Mouse (Mus musculus): ENCODE measurements around the gene Sept1.

Gene Sept1

GRCm38 (mm10) chr7:127218670-127219069 lies 14.3 kb downstream of the Sept1 start:
- peak; percentile 63 for DNase-seq (ENCODE audit: low spot score)

GRCm38 (mm10) chr7:127217901-127218642 lies 14.9 kb downstream of the Sept1 start:
- no peak for DNase-seq (ENCODE audit: low spot score)

- no peak for DNase-seq (ENCODE audit: low spot score)
These were observed 15.5 kb downstream of the Sept1 start for GRCm38 (mm10) chr7:127217475-127217874.

GRCm38 (mm10) chr7:127216307-127216706 lies 16.6 kb downstream of the Sept1 start:
- DNase-seq (ENCODE audit: low spot score), result no peak

- peak; percentile 69 for DNase-seq (ENCODE audit: low spot score)
These were observed 17.7 kb downstream of the Sept1 start for GRCm38 (mm10) chr7:127214981-127215871.

- no peak for DNase-seq (ENCODE audit: low spot score)
These were observed 18.4 kb downstream of the Sept1 start for GRCm38 (mm10) chr7:127214521-127214920.

- no peak for DNase-seq (ENCODE audit: low spot score)
These were observed 19.0 kb downstream of the Sept1 start for GRCm38 (mm10) chr7:127213930-127214329.

GRCm38 (mm10) chr7:127213485-127213884 lies 19.4 kb downstream of the Sept1 start:
- peak; percentile 53 for DNase-seq (ENCODE audit: low spot score)

GRCm38 (mm10) chr7:127212432-127213250 lies 20.3 kb downstream of the Sept1 start:
- DNase-seq (ENCODE audit: low spot score), result no peak

- DNase-seq (ENCODE audit: low spot score), result no peak
These were observed 21.8 kb downstream of the Sept1 start for GRCm38 (mm10) chr7:127211014-127211745.

GRCm38 (mm10) chr7:127210266-127210665 lies 22.7 kb downstream of the Sept1 start:
- no peak for DNase-seq (ENCODE audit: low spot score)

GRCm38 (mm10) chr7:127209851-127210250 lies 23.1 kb downstream of the Sept1 start:
- DNase-seq (ENCODE audit: low spot score), result no peak

- peak; percentile 93 for DNase-seq (ENCODE audit: low spot score)
These were observed 24.1 kb downstream of the Sept1 start, which contains the start of gene Mylpf for GRCm38 (mm10) chr7:127208553-127209438. Mylpf (plus strand) TSS chr7:127208890.

GRCm38 (mm10) chr7:127208295-127208552 lies 24.7 kb downstream of the Sept1 start, which contains the start of gene Tbc1d10b:
Tbc1d10b (minus strand) TSS chr7:127208468.
- DNase-seq (ENCODE audit: low spot score), result no peak

- no peak for DNase-seq (ENCODE audit: low spot score)
These were observed 25.3 kb downstream of the Sept1 start for GRCm38 (mm10) chr7:127207374-127208294.

- DNase-seq (ENCODE audit: low spot score), result no peak
These were observed 26.3 kb downstream of the Sept1 start for GRCm38 (mm10) chr7:127206606-127207005.

GRCm38 (mm10) chr7:127196484-127196883 lies 36.4 kb downstream of the Sept1 start:
- DNase-seq (ENCODE audit: low spot score), result no peak

- peak; percentile 96 for DNase-seq (ENCODE audit: low spot score)
These were observed 37.2 kb downstream of the Sept1 start, which contains the start of gene Cd2bp2 for GRCm38 (mm10) chr7:127195544-127196295. Cd2bp2 (minus strand) TSS chr7:127196050.

GRCm38 (mm10) chr7:127194633-127195029 lies 38.3 kb downstream of the Sept1 start:
- no peak for DNase-seq (ENCODE audit: low spot score)

Measured in c-Kit-positive CD71-positive TER-119-positive erythroid progenitor cells, embryonic 14.5 days (primary cell).